Mouse (Mus musculus): ENCODE results near the gene Miga1. TPM values are rescaled to one million over a fixed set of nuclear protein-coding genes. Genes with fewer than 3 reads are reported as not detected.
A peak's percentile ranks its signal among the peaks of the same experiment; 100 is the strongest.
"Not testable (repeated sequence)": the region's sequence is repeated elsewhere in the genome, so short reads cannot be mapped to it uniquely, and the experiment has no call there.

Gene Miga1
- polyA plus RNA-seq, 1 experiment from 2014 or later: 17.1 TPM

DNA sequence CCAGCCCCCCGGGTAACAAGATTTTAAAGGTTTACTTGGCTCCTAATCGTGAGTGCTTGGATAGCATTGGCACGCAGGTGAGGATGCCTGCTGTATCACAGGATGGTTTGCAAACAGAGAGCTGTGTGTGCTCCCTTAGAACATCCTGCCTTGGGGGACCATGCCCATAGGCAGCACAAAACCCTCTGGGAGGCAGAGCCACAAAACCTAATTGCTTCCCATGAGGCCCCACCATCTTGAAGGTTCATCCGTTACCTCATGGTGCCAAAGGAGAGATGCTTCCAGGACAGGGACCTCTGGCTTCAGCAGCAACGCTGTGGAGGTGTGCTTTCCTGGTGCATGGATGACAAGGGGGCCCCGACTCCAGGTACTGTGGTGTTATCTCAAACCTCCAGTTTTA is 68.3 kb downstream of the Miga1 start:
- H3K27me3 ChIP-seq (ENCODE audit: low read depth, poor library complexity, severe bottlenecking): peaks cover 22% of the 10 kb centered on the region
- DNase-seq (ENCODE audit: low spot score): no peak
- no peak overlapping the region for H3K4me3 ChIP-seq
- no peaks in the 10 kb centered on the region for H3K9me3 ChIP-seq (replicated peaks)
- H3K4me1 ChIP-seq: peaks cover 6% of the 10 kb centered on the region; the same call in 1 of the 2 replicates
- peaks cover 11% of the 10 kb centered on the region for H3K36me3 ChIP-seq
- H3K27ac ChIP-seq (replicated peaks): no peak overlapping the region
- WGBS: 86% methylated on average over 6 of the region's 6 CpGs

DNA sequence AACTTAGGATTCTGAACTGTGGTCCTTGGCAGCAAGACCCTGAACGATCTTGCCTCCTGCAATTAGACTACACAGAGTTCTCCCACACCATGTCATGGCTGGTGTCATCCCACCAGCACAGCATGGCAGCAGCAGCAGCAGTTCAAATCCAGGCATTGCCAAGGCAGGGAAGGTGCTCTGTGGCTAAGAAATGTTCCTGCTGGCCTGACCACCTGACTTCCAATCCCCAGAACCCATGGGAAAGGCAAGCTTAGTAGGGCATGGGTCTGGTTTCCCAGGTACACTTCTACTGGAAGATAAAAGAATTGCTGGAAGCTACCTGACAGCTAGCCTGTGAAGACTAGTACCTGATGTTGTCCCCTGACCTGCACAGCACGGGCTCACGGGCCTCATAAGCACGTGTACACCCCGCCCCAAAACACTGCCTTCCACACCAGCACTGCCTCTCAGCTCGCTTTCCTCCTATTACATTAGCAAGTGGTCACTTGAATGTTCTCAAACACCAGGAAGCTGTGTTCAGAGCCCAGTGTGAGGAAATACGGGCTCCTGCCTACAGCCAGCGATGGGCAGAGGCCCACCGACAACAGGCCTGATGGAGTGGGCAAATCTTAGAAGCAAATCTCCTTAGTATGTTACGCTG is 69.0 kb downstream of the Miga1 start:
- H3K9me3 ChIP-seq (replicated peaks): no peaks in the 10 kb centered on the region
- peaks cover 4% of the 10 kb centered on the region for H3K36me3 ChIP-seq
- H3K4me1 ChIP-seq: peaks cover 12% of the 10 kb centered on the region
- H3K27me3 ChIP-seq (ENCODE audit: low read depth, poor library complexity, severe bottlenecking): peaks cover 29% of the 10 kb centered on the region
- 91% methylated on average over 10 of the region's 10 CpGs for WGBS
- no peak for DNase-seq (ENCODE audit: low spot score)
- H3K27ac ChIP-seq (replicated peaks): no peak overlapping the region
- H3K4me3 ChIP-seq: no peak overlapping the region

DNA sequence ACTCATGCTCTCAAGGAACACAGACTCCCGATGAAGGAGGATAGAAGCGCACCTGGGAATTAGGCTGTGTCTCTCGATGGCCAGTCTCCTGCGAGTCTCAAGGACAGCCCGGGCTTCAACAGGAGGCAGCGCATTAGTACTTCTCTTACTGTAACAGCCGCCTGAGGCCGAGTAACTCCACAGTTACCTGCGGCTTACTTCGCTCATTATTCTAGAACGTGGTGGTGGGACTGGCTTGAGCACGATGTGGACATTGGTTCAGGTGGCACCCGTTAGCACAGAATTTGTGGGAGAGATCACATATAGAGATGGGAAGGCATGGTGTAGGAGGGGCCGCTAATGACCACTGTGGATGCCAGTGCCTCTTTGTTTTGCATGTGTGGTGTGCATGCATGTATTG is 72.1 kb downstream of the Miga1 start:
- DNase-seq (ENCODE audit: low spot score): no peak
- Histone ChIP-seq H3K4me3 (no peak overlapping the region), H3K9me3 (replicated peaks) (no peaks in the 10 kb centered on the region), H3K27me3 (ENCODE audit: low read depth, poor library complexity, severe bottlenecking) (peaks cover 59% of the 10 kb centered on the region), H3K27ac (replicated peaks) (no peak overlapping the region), H3K4me1 (peaks cover 28% of the 10 kb centered on the region), H3K36me3 (no peaks in the 10 kb centered on the region)
- 91% methylated on average over 14 of the region's 14 CpGs for WGBS

DNA sequence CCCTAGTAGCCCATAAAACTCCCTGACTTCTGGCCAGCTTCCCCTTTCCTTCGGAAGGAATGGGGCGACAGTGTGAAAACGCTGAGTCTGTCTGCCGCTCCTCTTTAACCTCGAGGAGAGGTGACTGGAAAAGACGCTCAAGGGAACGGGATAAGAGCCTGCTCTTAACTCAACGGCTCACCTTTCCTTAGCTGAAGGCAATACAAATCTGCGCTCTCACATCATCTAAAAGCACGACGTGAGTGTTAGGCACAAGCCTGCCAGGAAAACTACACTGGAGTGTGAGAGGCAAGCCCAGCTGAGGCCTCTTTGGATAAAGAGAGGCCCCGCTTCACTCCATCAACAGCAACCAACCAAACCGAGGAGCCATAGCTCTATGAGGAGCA is 74.2 kb downstream of the Miga1 start, which contains the start of gene Nexn:
Gene Nexn, minus strand, starts transcription at position 315 of the 386 bp plus-strand sequence.
- peaks cover 42% of the 10 kb centered on the region for H3K4me1 ChIP-seq
- 3% methylated on average over 13 of the region's 13 CpGs for WGBS
- H3K9me3 ChIP-seq (replicated peaks): no peaks in the 10 kb centered on the region
- peak within 1 kb of the TSS; percentile 70 for H3K4me3 ChIP-seq
- DNase-seq (ENCODE audit: low spot score): peak; percentile 48
- peak within 1 kb of the TSS; percentile 86 for H3K27ac ChIP-seq (replicated peaks)
- H3K36me3 ChIP-seq: no peaks in the 10 kb centered on the region
- peaks cover 72% of the 10 kb centered on the region for H3K27me3 ChIP-seq (ENCODE audit: low read depth, poor library complexity, severe bottlenecking)

GRCm38 (mm10) chr3:152265351-152266035 is 74.7 kb downstream of the Miga1 start:
- DNase-seq (ENCODE audit: low spot score): peak; percentile 80
- H3K4me3 ChIP-seq: peak overlapping the region; percentile 70
- WGBS: 1% methylated on average over 63 of the region's 63 CpGs
- H3K27ac ChIP-seq (replicated peaks): peak overlapping the region; percentile 86
- peaks cover 72% of the 10 kb centered on the region for H3K27me3 ChIP-seq (ENCODE audit: low read depth, poor library complexity, severe bottlenecking)
- H3K4me1 ChIP-seq: peaks cover 42% of the 10 kb centered on the region
- H3K36me3 ChIP-seq: no peaks in the 10 kb centered on the region
- no peaks in the 10 kb centered on the region for H3K9me3 ChIP-seq (replicated peaks)

GRCm38 (mm10) chr3:152264830-152265229 is 75.4 kb downstream of the Miga1 start:
- Histone ChIP-seq H3K27me3 (ENCODE audit: low read depth, poor library complexity, severe bottlenecking) (peaks cover 72% of the 10 kb centered on the region), H3K9me3 (replicated peaks) (no peaks in the 10 kb centered on the region), H3K27ac (replicated peaks) (no peak overlapping the region), H3K36me3 (no peaks in the 10 kb centered on the region), H3K4me1 (peaks cover 42% of the 10 kb centered on the region), H3K4me3 (peak overlapping the region; percentile 70)
- 32% methylated on average over 12 of the region's 12 CpGs for WGBS
- DNase-seq (ENCODE audit: low spot score): no peak

DNA sequence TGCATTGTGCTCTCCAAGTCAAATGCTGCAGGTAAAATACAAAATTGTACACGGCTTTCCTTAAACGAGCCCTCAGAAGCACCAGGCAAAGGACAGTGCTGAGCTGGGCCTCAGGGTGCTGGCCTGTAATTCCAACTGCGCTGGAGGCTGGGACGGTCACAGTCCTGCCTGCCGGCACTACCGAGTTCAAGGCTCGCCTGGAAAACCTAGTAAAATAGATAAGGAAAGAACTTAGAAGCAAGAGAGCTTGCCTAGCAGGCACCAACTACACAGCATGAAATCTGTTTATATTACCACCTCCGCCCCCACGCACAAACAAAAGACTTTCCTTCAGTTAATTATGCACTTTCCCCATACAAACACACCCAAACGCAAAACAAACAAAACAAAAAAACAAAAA is 75.8 kb downstream of the Miga1 start:
- 44% methylated on average over 10 of the region's 10 CpGs for WGBS
- H3K4me3 ChIP-seq: no peak overlapping the region
- peaks cover 42% of the 10 kb centered on the region for H3K4me1 ChIP-seq
- peaks cover 72% of the 10 kb centered on the region for H3K27me3 ChIP-seq (ENCODE audit: low read depth, poor library complexity, severe bottlenecking)
- H3K27ac ChIP-seq (replicated peaks): no peak overlapping the region
- no peak for DNase-seq (ENCODE audit: low spot score)
- no peaks in the 10 kb centered on the region for H3K9me3 ChIP-seq (replicated peaks)
- H3K36me3 ChIP-seq: no peaks in the 10 kb centered on the region

- no peak for DNase-seq (ENCODE audit: low spot score)
- H3K4me3 ChIP-seq: no peak overlapping the region
- H3K9me3 ChIP-seq (replicated peaks): no peaks in the 10 kb centered on the region
- H3K27ac ChIP-seq (replicated peaks): no peak overlapping the region; the same call in 1 of the 2 replicates
- WGBS: 30% methylated on average over 8 of the region's 8 CpGs
- H3K4me1 ChIP-seq: peaks cover 42% of the 10 kb centered on the region
- H3K36me3 ChIP-seq: no peaks in the 10 kb centered on the region
- peaks cover 51% of the 10 kb centered on the region for H3K27me3 ChIP-seq (ENCODE audit: low read depth, poor library complexity, severe bottlenecking)
Measured at GRCm38 (mm10) chr3:152261948-152262347, 78.3 kb downstream of the Miga1 start.

DNA sequence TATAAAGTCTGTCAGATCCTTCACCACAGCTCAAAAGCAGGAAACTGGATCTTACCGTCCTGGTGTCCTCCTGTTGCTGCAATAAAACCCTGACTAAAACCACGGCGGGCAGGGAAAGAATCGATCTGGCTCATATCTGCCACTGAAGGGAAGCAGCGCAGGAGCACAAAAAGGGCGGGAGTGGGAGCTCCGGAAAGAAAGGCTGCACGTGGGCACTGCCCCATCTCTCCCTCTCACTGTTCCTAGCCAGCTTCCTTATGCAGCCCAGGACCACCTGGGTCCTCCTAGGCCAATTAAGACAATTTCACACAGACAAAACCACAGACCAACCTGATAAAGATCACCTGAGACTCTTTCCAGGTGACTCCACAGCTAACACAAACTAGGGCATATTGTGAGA is 78.8 kb downstream of the Miga1 start:
- peaks cover 46% of the 10 kb centered on the region for H3K27me3 ChIP-seq (ENCODE audit: low read depth, poor library complexity, severe bottlenecking)

GRCm38 (mm10) chr3:152260362-152260761 is 79.8 kb downstream of the Miga1 start:
- 86% methylated on average over 1 of the region's 1 CpGs for WGBS
- no peaks in the 10 kb centered on the region for H3K36me3 ChIP-seq
- peaks cover 35% of the 10 kb centered on the region for H3K27me3 ChIP-seq (ENCODE audit: low read depth, poor library complexity, severe bottlenecking)
- no peaks in the 10 kb centered on the region for H3K9me3 ChIP-seq (replicated peaks)
- H3K4me1 ChIP-seq: peaks cover 27% of the 10 kb centered on the region
- H3K27ac ChIP-seq (replicated peaks): no peak overlapping the region
- DNase-seq (ENCODE audit: low spot score): no peak
- no peak overlapping the region for H3K4me3 ChIP-seq

More for the DNA sequence above, 78.8 kb downstream of the Miga1 start:
- 65% methylated on average over 8 of the region's 8 CpGs for WGBS
- Histone ChIP-seq H3K27ac (replicated peaks) (no peak overlapping the region), H3K9me3 (replicated peaks) (no peaks in the 10 kb centered on the region), H3K36me3 (no peaks in the 10 kb centered on the region), H3K4me1 (peaks cover 38% of the 10 kb centered on the region), H3K4me3 (no peak overlapping the region)
- DNase-seq (ENCODE audit: low spot score): no peak

DNA sequence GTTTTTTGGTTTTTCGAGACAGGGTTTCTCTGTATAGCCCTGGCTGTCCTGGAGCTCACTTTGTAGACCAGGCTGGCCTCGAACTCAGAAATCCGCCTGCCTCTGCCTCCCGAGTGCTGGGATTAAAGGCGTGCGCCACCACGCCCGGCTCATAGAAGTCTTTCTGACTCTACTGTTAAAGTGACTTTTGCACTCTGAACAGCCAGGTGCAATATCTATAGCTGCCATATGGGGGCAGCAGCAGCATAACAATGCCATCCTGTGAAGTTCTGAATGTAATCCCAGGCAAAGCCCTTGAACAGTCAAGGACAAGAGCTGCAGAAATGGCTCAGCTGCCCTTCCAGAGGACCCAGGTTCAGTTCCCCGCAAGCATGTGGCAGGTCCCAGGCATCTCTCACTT is 80.8 kb downstream of the Miga1 start:
- not testable (repeated sequence) for H3K27ac ChIP-seq (replicated peaks); H3K4me3 ChIP-seq; H3K9me3 ChIP-seq (replicated peaks); H3K36me3 ChIP-seq
- H3K27me3 ChIP-seq (ENCODE audit: low read depth, poor library complexity, severe bottlenecking): peaks cover 26% of the 10 kb centered on the region
- H3K4me1 ChIP-seq: peaks cover 18% of the 10 kb centered on the region
- peak; percentile 77 for DNase-seq (ENCODE audit: low spot score)
- 42% methylated on average over 8 of the region's 9 CpGs for WGBS

GRCm38 (mm10) chr3:152257528-152257927 is 82.7 kb downstream of the Miga1 start:
- 90% methylated on average over 3 of the region's 3 CpGs for WGBS
- Histone ChIP-seq H3K4me3 (no peak overlapping the region), H3K27ac (replicated peaks) (no peak overlapping the region), H3K9me3 (replicated peaks) (no peaks in the 10 kb centered on the region), H3K4me1 (peaks cover 13% of the 10 kb centered on the region), H3K36me3 (no peaks in the 10 kb centered on the region), H3K27me3 (ENCODE audit: low read depth, poor library complexity, severe bottlenecking) (peaks cover 7% of the 10 kb centered on the region)
- DNase-seq (ENCODE audit: low spot score): no peak

DNA sequence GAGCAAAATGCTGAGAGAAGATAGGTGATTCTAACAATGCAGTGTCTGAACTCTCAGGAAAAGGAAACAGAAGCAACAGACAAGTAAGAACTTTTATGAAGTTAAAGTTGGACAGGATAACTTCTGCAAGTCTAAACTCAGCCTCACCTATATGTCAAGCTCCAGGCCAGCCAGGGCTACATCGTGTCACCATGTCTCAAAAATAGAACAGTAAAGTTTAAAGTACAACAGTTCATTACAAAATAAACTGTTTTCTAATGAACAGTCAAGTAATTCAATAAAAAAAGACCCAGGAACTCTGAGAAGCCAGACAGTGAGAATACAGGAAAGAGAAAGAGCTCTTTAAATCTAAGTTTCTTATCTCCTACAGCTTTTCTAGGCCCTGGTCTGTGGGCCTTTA is 89.7 kb downstream of the Miga1 start:
- no peak overlapping the region for H3K27ac ChIP-seq (replicated peaks)
- no peaks in the 10 kb centered on the region for H3K9me3 ChIP-seq (replicated peaks)
- 80% methylated on average over 1 of the region's 1 CpGs for WGBS
- no peaks in the 10 kb centered on the region for H3K27me3 ChIP-seq (ENCODE audit: low read depth, poor library complexity, severe bottlenecking)
- no peak for DNase-seq (ENCODE audit: low spot score)
- H3K36me3 ChIP-seq: no peaks in the 10 kb centered on the region
- no peaks in the 10 kb centered on the region for H3K4me1 ChIP-seq
- H3K4me3 ChIP-seq: no peak overlapping the region
